Mouse (Mus musculus): Measurements from ENCODE around the gene Catsper3. TPM values are rescaled to one million over a fixed set of nuclear protein-coding genes. Genes with fewer than 3 reads are reported as not detected.

Catsper3 gene
- polyA plus RNA-seq, 1 experiment from 2014 or later, result not detected

- WGBS, result 88% methylated on average over 5 of the region's 5 CpGs
- no peaks in the 10 kb centered on the region for H3K9me3 ChIP-seq (replicated peaks)
- no peak for ATAC-seq (ENCODE audit: insufficient number of reproducible peaks, low FRiP score, low TSS enrichment, low read depth)
- no peak overlapping the region for H3K9ac ChIP-seq
- peaks cover 13% of the 10 kb centered on the region for H3K4me1 ChIP-seq
- H3K27ac ChIP-seq (replicated peaks), result no peak overlapping the region
- H3K27me3 ChIP-seq, result peaks cover 69% of the 10 kb centered on the region
- no peak overlapping the region for H3K4me3 ChIP-seq (replicated peaks)
- H3K36me3 ChIP-seq, result no peaks in the 10 kb centered on the region
- H3K4me2 ChIP-seq (replicated peaks), result no peak overlapping the region
Measured at GRCm38 (mm10) chr13:55858463-55858862, 74.1 kb downstream of the Catsper3 start.

Other genes starting within 250 kb of the Catsper3 start
- gene Ddx41, start 247.9 kb upstream of the Catsper3 start, polyA plus RNA-seq (2015; fragmentation: Nextera tagmentation; extraction: Ambion mirVana), result 61.4 and 66.2 TPM in 2 replicates
- 43.4 and 46.0 TPM in 2 replicates for gene Fam193b, start 213.4 kb upstream of the Catsper3 start, polyA plus RNA-seq (2015; fragmentation: Nextera tagmentation; extraction: Ambion mirVana)
- 163 and 178 TPM in 2 replicates for gene Tmed9, start 210.8 kb upstream of the Catsper3 start, polyA plus RNA-seq (2015; fragmentation: Nextera tagmentation; extraction: Ambion mirVana)
- gene B4galt7, start 184.7 kb upstream of the Catsper3 start, polyA plus RNA-seq (2015; fragmentation: Nextera tagmentation; extraction: Ambion mirVana), result 30.3 and 32.3 TPM in 2 replicates
- 59.7 and 64.7 TPM in 2 replicates for gene Caml, start 161.6 kb upstream of the Catsper3 start, polyA plus RNA-seq (2015; fragmentation: Nextera tagmentation; extraction: Ambion mirVana)
- 31.0 and 32.1 TPM in 2 replicates for gene Ddx46, start 149.5 kb upstream of the Catsper3 start, polyA plus RNA-seq (2015; fragmentation: Nextera tagmentation; extraction: Ambion mirVana)
- gene B230219D22Rik, start 91.4 kb upstream of the Catsper3 start, polyA plus RNA-seq (2015; fragmentation: Nextera tagmentation; extraction: Ambion mirVana), result 59.5 and 60.3 TPM in 2 replicates
- gene Txndc15, start 69.9 kb upstream of the Catsper3 start, polyA plus RNA-seq (2015; fragmentation: Nextera tagmentation; extraction: Ambion mirVana), result 98.3 and 105 TPM in 2 replicates
- gene Pcbd2, start 57.2 kb upstream of the Catsper3 start, polyA plus RNA-seq (2015; fragmentation: Nextera tagmentation; extraction: Ambion mirVana), result 50.3 and 53.0 TPM in 2 replicates
- 45.9 and 46.9 TPM in 2 replicates for gene Pitx1, start 51.6 kb downstream of the Catsper3 start, polyA plus RNA-seq (2015; fragmentation: Nextera tagmentation; extraction: Ambion mirVana)

Measured in embryonic facial prominence, embryonic 15.5 days (tissue).